Mouse (Mus musculus) thymus, adult 2 months (tissue): ENCODE data around the gene Mettl9. TPM values are rescaled to one million over a fixed set of nuclear protein-coding genes. Genes with fewer than 3 reads are reported as not detected.
A peak's percentile ranks its signal among the peaks of the same experiment; 100 is the strongest.

ENCODE experiments used
- DNase-seq: peaks from one replicate; pipeline ENCODE4 v3.0.0; 2021
- H3K27ac ChIP-seq: fragments of 200-500 bp; 2 replicates; pipeline ENCODE4 v1.5.1; 2012; ENCODE audit warnings: low read length, control low read depth; ENCODE audit not compliant: control insufficient read depth, insufficient read depth
- H3K27me3 ChIP-seq: fragments of 200-500 bp; 2 replicates; pipeline ENCODE4 v1.6.1; 2012; ENCODE audit warnings: mild to moderate bottlenecking, low read length, moderate library complexity, mixed read lengths; ENCODE audit not compliant: control insufficient read depth, insufficient read depth
- H3K36me3 ChIP-seq: fragments of 200-500 bp; 2 replicates; pipeline ENCODE4 v1.6.1; 2012; ENCODE audit warnings: mild to moderate bottlenecking, low read length, moderate library complexity; ENCODE audit not compliant: control insufficient read depth, insufficient read depth
- H3K4me1 ChIP-seq: fragments of 200-500 bp; replicated peaks from 2 replicates; pipeline ENCODE4 v1.6.1; 2012; ENCODE audit warnings: low read length; ENCODE audit not compliant: control insufficient read depth, insufficient read depth
- H3K4me3 ChIP-seq: fragments of 200-500 bp; 2 replicates; pipeline ENCODE4 v1.5.1; 2012; ENCODE audit warnings: mild to moderate bottlenecking, low read length, control low read depth, moderate library complexity; ENCODE audit not compliant: control insufficient read depth, insufficient read depth
- CTCF ChIP-seq: fragments of 200-500 bp; IDR thresholded peaks from 2 replicates; pipeline ENCODE4 v1.5.1; 2012; ENCODE audit warnings: mild to moderate bottlenecking, control low read depth, low read length, moderate library complexity, borderline replicate concordance; ENCODE audit not compliant: control insufficient read depth, poor library complexity, insufficient read depth; ENCODE audit errors: extremely low read depth
- POLR2A ChIP-seq: fragments of 200-500 bp; IDR thresholded peaks from 2 replicates; pipeline ENCODE4 v1.6.1; 2012; ENCODE audit warnings: mild to moderate bottlenecking, low read length, control low read depth, moderate library complexity; ENCODE audit not compliant: control insufficient read depth, poor library complexity, insufficient read depth; ENCODE audit errors: extremely low read depth
- WGBS: fragments of 180-500 bp; shearing (Covaris S2); methylation state at CpG from one replicate; pipeline ENCODE4 v1.1.7; 2018; 5-methylcytosine and 5-hydroxymethylcytosine counted together
- polyA plus RNA-seq: library from polyadenylated mRNA; depleted of rRNA; stranded (reverse); fragments of >200 nt; gene quantifications from 2 replicates; pipeline ENCODE4 v1.2.3, GENCODE M21; 2012; rRNA removed

Mettl9 gene
- 20.7 and 28.1 TPM in 2 replicates for polyA plus RNA-seq

DNA sequence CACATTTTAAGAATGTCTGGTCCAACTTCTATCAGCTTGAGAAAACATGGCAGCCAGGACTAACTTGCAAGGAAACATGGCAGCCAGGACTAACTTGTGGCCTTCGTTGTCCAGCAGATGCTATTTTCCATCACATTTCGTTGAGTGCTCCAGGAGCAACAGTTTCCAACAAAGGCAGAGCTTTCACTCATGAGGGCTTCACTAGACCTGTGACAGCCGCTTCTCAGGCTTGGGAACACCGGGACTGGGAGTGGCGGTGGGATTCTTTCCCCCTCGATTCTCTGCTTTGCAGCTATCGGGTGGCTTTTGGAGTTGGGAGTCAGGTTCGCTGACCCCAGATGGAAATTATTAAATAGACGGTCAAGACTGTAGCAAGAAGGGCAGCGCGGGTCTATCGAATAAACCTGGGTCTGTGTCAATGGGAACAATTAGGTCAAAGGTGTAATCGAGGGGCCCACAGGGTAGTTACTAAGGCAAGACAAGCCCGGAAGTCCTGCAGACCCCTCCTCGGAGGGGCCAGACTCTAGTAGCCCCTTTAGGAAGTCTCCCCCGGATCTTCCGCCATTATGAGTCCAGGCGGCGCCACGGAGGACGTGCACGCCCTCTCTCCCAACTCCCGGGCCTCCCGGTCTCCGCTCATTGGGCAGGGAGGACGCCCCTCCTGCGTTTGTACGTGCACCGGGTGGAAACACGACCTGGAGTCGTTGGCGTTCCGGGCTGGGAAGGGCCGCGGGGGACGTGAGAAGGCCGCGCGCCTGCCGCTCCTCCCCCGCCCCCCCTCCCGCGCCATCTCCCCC lies at the start of gene Mettl9:
Gene Mettl9, plus strand, starts transcription at position 590 of the 797 bp plus-strand sequence.
- Histone ChIP-seq H3K27ac (peak within 1 kb of the TSS; percentile 52; the same call in 1 of the 2 replicates), H3K4me1 (peaks cover 8% of the 10 kb centered on the region), H3K4me3 (peak within 1 kb of the TSS; percentile 94), H3K36me3 (no peaks in the 10 kb centered on the region), H3K27me3 (no peaks in the 10 kb centered on the region; the same call in 1 of the 2 replicates)
- DNase-seq = peak; percentile 89
- WGBS = 7% methylated on average over 39 of the region's 43 CpGs
- TF ChIP-seq CTCF = no peak
- peak; percentile 50; the same call in 1 of the 2 replicates for TF ChIP-seq POLR2A

DNA sequence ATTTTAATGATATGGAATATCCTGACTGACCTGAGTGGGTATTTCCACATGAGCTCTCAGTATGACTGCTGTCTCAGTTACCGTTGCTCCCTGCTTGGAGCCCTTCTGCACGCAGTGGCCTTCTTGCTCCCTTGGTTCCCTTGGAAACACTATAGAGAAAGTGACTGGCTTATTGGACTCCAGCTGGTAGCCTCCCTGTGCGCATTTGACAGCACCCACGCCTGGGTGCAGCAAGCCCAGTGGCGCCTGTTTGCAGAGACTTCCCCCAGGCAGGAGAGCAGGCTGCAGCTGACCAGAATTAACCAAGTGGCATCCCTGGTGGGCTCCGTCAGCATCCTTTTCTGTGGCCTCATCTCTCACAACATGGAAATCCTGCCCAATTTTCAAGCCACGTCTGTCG lies 43.1 kb upstream of the Mettl9 start:
- no peaks in the 10 kb centered on the region for H3K36me3 ChIP-seq
- DNase-seq = no peak
- H3K27me3 ChIP-seq = no peaks in the 10 kb centered on the region
- TF ChIP-seq CTCF = no peak
- no peak for TF ChIP-seq POLR2A
- H3K27ac ChIP-seq = no peak overlapping the region
- no peaks in the 10 kb centered on the region for H3K4me1 ChIP-seq
- no peak overlapping the region for H3K4me3 ChIP-seq
- WGBS = 93% methylated on average over 8 of the region's 8 CpGs

DNA sequence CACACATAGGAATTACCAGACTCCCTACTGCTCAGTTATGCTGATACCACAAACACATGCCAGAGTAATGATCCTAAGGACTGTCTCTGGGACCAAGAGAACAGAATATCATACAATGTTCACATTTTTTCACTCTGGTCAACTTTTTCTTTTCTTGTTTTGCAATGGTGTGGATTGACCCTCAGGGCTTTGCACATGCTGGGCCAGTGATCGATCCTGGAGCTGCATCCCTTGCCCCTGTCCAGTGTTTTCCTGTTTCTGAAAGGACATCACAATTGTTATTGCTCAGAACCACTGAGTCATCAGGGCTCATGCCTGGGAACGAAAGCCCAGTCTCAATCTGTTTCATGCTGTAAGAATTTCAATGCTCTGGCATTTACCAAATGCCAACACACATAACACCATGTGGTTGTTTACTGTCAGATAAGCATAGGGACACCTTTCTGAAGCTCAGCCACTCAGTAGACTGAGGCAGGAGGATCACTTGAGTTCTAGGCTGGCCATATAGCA lies 35.2 kb upstream of the Mettl9 start:
- H3K4me1 ChIP-seq = no peaks in the 10 kb centered on the region
- WGBS = 80% methylated on average over 2 of the region's 2 CpGs
- H3K4me3 ChIP-seq = no peak overlapping the region
- no peaks in the 10 kb centered on the region for H3K36me3 ChIP-seq
- no peak for DNase-seq
- no peak overlapping the region for H3K27ac ChIP-seq
- H3K27me3 ChIP-seq = no peaks in the 10 kb centered on the region
- TF ChIP-seq CTCF (no peak), POLR2A (no peak)

DNA sequence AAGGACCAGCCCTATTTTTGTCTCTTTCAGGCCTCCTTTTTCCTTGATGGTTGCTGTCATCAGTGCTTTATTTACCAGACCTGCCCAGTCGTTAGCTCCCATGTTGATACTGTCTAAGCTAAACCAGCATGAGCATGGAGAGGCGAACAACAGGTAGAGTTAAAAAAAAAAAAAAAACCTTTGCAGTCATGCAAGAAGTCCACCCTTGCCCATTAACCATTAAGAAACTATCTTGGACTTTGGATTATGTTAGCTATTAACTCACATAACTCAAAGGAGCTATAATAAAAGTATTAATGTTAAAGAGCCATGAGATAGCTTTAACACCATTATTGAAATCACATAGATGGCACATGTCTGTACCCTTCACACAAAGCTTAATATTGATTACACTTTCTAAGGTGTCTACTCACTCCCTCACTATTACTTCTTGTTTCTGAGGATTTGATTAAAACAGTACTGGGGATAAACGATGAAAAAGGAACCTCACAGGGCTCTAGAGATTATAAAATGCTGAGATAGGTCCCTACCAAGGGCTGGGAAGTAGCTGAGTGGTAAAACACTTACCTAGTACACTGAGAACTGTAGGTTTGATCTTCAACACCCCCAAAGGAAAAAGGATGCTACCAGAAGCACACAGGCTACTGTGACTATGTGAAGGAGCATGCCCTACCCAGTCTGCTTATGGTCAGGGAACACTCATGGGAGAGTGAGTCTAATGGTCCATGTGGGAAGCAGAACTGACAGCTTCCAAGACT lies 34.0 kb upstream of the Mettl9 start:
- no peaks in the 10 kb centered on the region for H3K4me1 ChIP-seq

DNA sequence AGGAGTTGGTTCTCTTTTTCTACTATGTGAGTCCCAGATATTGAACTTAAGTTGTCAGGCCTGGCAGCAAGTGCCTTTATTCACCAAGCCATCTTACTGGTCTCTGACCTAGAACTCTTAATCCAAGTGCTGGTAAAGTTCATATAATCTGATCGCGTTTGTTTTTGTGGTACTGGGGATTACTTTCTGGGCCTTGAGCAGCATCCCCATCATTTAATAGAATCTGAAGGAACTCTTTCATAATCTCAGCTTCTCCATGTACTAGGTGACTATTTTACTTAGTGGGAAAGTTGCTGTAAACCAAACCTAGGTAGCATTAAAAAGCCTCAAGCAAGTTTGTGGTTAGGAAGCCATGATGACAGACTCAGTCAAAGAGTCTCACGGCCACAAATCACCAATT lies 32.4 kb upstream of the Mettl9 start:
- Histone ChIP-seq H3K36me3 (no peaks in the 10 kb centered on the region), H3K4me3 (no peak overlapping the region), H3K27ac (no peak overlapping the region), H3K4me1 (no peaks in the 10 kb centered on the region), H3K27me3 (no peaks in the 10 kb centered on the region)
- DNase-seq = no peak
- no peak for TF ChIP-seq POLR2A
- no peak for TF ChIP-seq CTCF
- 67% methylated on average over 3 of the region's 3 CpGs for WGBS

More for the DNA sequence above, 34.0 kb upstream of the Mettl9 start:
- 78% methylated on average over 3 of the region's 3 CpGs for WGBS
- TF ChIP-seq POLR2A (no peak), CTCF (no peak)
- Histone ChIP-seq H3K36me3 (no peaks in the 10 kb centered on the region), H3K27ac (no peak overlapping the region), H3K4me3 (no peak overlapping the region), H3K27me3 (no peaks in the 10 kb centered on the region)
- DNase-seq = no peak

DNA sequence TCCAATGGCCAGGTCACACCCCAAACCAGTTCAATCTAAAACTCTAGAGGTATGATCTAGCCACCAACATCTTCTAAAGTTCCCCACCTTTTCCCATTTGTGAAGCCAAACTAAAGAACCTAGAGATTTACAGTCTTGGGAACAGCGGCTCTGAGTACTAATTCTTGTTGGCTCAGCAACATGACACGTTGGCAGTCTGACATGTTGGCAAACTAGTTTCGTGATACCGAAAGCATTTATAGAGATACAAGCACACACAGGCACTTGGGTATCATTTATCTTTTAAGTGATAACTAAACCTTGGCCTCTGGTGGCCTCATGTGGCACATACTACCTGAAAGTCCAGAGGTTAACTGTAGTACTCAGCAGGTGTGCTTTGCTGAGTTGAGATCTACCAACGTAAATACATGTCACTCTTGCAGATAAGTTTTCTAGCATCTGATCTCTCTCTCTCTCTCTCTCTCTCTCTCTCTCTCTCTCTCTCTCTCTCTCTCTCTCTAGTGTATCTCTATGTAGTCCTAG lies 31.8 kb upstream of the Mettl9 start:
- H3K27ac ChIP-seq = no peak overlapping the region
- TF ChIP-seq CTCF (no peak), POLR2A (no peak)
- H3K4me1 ChIP-seq = no peaks in the 10 kb centered on the region
- DNase-seq = no peak
- no peaks in the 10 kb centered on the region for H3K36me3 ChIP-seq
- H3K4me3 ChIP-seq = no peak overlapping the region
- no peaks in the 10 kb centered on the region for H3K27me3 ChIP-seq
- WGBS = 97% methylated on average over 5 of the region's 5 CpGs
